Mouse (Mus musculus) E14TG2a.4 (cell line): ENCODE data around the gene Rinl.

Source experiments
- CTCF ChIP-seq: conservative IDR thresholded peaks from 2 replicates; pipeline ENCODE4 v1.5.1; 2014; ENCODE audit warnings: low read length
- NANOG ChIP-seq: IDR thresholded peaks from 2 replicates; pipeline ENCODE4 v1.6.1; 2014; ENCODE audit warnings: borderline replicate concordance, low read length, mixed read lengths
- POU5F1 ChIP-seq: IDR thresholded peaks from 2 replicates; pipeline ENCODE4 v1.6.1; 2014; ENCODE audit warnings: low read length, borderline replicate concordance

GRCm38 (mm10) chr7:28825686-28826401 lies 37.1 kb downstream of the Rinl start:
- 0 out of 2 replicates have a peak, but pooled peaks have one; percentile 11 for TF ChIP-seq CTCF
- no peak for TF ChIP-seq POU5F1
- no peak for TF ChIP-seq NANOG
